Mouse (Mus musculus): ENCODE measurements at regions not wholly inside any gene's neighbourhood (a gene's known extent, or its start where the extent isn't known, plus 50 kb on each side); places are given as distances from the start of the nearest gene placed in this dataset.

DNA sequence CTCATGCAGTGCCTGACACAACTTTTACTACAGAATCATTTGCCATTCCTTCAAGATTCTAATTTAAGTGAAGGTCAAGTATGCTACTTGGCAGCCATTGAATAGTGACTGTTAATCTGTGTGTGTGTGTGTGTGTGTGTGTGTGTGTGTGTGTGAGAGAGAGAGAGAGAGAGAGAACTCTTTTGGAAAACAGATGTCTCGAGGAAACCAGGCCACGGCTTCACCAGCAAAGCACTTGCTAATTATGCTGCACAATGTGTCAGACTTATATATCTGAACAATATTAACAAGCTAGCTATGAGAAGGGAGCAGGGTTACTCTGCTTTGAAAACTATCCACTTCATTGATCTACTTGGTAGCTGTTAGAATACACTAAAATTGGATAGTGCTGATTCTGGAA lies 53.1 kb upstream of the Ralgps2 start:
- TF ChIP-seq CTCF (IDR thresholded peaks at IDR 0.05; ENCODE audit: low read depth) = no peak
- no peak for DNase-seq (ENCODE audit: low spot score)
- Histone ChIP-seq H3K27ac (replicated peaks) (no peak overlapping the region), H3K9me3 (ENCODE audit: control insufficient read depth, low read length) (no peaks in the 10 kb centered on the region), H3K9ac (ENCODE audit: low read length) (no peak overlapping the region), H3K4me1 (replicated peaks; ENCODE audit: control insufficient read depth, insufficient read depth) (no peaks in the 10 kb centered on the region), H3K36me3 (ENCODE audit: control insufficient read depth, insufficient read depth, low read length) (no peaks in the 10 kb centered on the region), H3K4me2 (replicated peaks; ENCODE audit: low read depth) (no peak overlapping the region), H3K4me3 (ENCODE audit: low read depth, low read length) (no peak overlapping the region), H3K27me3 (ENCODE audit: control insufficient read depth, insufficient read depth, low read length) (no peaks in the 10 kb centered on the region)
- 31% methylated on average over 2 of the region's 2 CpGs for WGBS
- no peak for ATAC-seq (ENCODE audit: low FRiP score, low TSS enrichment)

DNA sequence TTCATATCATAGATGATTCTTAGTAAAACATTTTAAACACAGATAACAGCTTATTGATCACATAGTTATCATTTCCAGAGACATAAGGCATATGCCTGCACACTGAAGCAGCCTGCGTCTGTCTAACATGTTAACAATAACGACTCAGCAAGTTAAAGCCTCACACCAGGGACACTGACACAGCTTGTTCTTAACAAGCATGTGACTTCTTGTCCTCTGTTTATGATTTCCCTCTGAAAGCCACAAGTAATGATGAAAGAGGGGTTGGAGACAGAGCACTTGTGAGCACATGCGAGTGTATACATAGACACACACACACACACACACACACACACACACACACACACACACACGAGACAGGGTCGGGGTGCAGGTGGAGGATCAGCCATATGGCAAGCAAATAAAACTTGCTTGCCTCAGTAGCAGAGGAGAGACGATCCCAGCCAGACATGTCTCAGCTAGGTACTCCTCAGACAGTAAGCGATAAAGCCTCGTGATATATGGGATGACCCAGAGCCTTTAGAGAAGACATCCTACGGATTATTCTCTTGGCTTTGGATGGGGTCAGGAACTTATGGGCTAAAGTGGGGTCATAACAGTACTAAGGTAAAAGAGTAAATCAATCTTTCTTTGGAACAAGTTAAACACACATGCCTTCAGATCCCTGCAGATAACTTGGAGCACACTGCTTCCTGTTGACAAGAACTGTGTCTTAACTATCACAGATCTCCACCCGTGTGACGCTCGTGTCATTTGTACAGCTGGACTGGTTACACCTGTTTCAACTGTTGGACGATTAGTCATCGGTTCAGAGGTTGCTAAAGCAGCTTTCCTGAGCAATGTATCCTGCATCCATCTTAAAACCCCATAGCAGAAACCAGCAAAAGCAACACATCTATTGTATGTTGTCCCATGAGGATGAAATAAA lies 51.4 kb upstream of the Ralgps2 start:
- Histone ChIP-seq H3K4me2 (replicated peaks; ENCODE audit: low read depth) (no peak overlapping the region), H3K27ac (replicated peaks) (peak overlapping the region; percentile 53; the same call in 1 of the 2 replicates), H3K36me3 (ENCODE audit: control insufficient read depth, insufficient read depth, low read length) (no peaks in the 10 kb centered on the region), H3K4me3 (ENCODE audit: low read depth, low read length) (no peak overlapping the region), H3K9ac (ENCODE audit: low read length) (no peak overlapping the region), H3K4me1 (replicated peaks; ENCODE audit: control insufficient read depth, insufficient read depth) (no peaks in the 10 kb centered on the region), H3K27me3 (ENCODE audit: control insufficient read depth, insufficient read depth, low read length) (no peaks in the 10 kb centered on the region), H3K9me3 (ENCODE audit: control insufficient read depth, low read length) (no peaks in the 10 kb centered on the region)
- ATAC-seq (ENCODE audit: low FRiP score, low TSS enrichment) (peak; percentile 91), DNase-seq (ENCODE audit: low spot score) (peak; percentile 79)
- 23% methylated on average over 14 of the region's 14 CpGs for WGBS
- no peak for TF ChIP-seq CTCF (IDR thresholded peaks at IDR 0.05; ENCODE audit: low read depth)
- TF ChIP-seq EP300 (optimal IDR thresholded peaks at IDR 0.05) = no peak

DNA sequence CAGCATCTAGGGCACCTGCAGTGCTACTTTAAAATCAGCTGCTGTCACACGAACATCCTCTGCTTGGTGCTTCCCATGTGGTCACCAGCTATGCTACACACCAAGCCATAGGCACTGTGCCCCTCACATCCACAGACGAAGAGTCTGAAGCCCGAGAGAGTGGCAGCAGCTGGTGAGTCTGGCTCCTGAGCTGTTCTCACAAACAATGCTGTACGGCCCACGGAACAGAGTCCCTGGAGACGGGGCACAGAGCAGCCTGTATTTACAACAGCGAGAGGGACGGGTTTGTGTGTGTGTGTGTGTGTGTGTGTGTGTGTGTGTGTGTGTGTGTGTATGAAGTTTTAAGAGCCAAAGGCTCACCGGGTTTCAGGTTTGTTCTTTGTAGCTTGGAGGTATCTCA lies 50.7 kb upstream of the Ralgps2 start:
- H3K9ac ChIP-seq (ENCODE audit: low read length) = no peak overlapping the region
- no peak for TF ChIP-seq EP300 (optimal IDR thresholded peaks at IDR 0.05)
- no peak for TF ChIP-seq CTCF (IDR thresholded peaks at IDR 0.05; ENCODE audit: low read depth)
- H3K4me3 ChIP-seq (ENCODE audit: low read depth, low read length) = no peak overlapping the region
- H3K4me2 ChIP-seq (replicated peaks; ENCODE audit: low read depth) = no peak overlapping the region
- H3K27me3 ChIP-seq (ENCODE audit: control insufficient read depth, insufficient read depth, low read length) = no peaks in the 10 kb centered on the region
- H3K4me1 ChIP-seq (replicated peaks; ENCODE audit: control insufficient read depth, insufficient read depth) = no peaks in the 10 kb centered on the region
- DNase-seq (ENCODE audit: low spot score) (peak; percentile 25), ATAC-seq (ENCODE audit: low FRiP score, low TSS enrichment) (no peak)
- no peaks in the 10 kb centered on the region for H3K36me3 ChIP-seq (ENCODE audit: control insufficient read depth, insufficient read depth, low read length)
- H3K27ac ChIP-seq (replicated peaks) = 0 out of 2 replicates have a peak overlapping the region, but pooled peaks have one; percentile 26
- H3K9me3 ChIP-seq (ENCODE audit: control insufficient read depth, low read length) = no peaks in the 10 kb centered on the region
- 18% methylated on average over 9 of the region's 9 CpGs for WGBS

DNA sequence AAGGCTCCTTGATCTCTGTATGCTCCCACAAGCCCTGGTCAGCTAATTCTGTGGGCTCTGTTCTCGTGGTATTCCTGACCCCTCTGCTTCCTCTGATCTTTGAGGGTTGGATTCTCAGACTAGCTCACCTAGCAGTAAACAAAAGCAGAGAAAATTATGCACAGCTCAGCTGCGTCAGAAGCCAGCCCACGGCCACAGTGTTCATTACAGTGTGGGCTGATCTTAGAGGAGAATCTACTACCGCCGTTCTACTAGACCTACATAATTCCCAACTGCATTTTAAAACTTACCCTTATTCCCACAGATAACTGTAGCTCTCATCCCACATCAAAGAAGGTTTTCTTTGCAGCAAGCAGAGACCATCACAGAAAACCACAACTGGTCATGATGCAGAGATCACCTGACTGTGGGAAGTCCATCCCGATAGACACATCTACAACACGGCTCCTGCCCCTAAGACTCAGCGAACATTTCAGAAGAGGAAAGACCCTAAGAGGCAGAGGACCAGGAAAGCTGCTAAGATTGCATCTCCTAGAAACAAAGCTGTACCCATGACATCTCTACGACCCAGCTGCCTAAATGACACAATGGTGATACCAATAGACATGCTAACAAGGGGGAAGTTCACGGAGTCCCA lies 49.8 kb upstream of the Ralgps2 start:
- H3K4me1 ChIP-seq (replicated peaks; ENCODE audit: control insufficient read depth, insufficient read depth) = no peaks in the 10 kb centered on the region
- TF ChIP-seq EP300 (optimal IDR thresholded peaks at IDR 0.05) (no peak), CTCF (IDR thresholded peaks at IDR 0.05; ENCODE audit: low read depth) (no peak)
- no peak overlapping the region for H3K27ac ChIP-seq (replicated peaks)
- no peaks in the 10 kb centered on the region for H3K9me3 ChIP-seq (ENCODE audit: control insufficient read depth, low read length)
- DNase-seq (ENCODE audit: low spot score) (no peak), ATAC-seq (ENCODE audit: low FRiP score, low TSS enrichment) (no peak)
- no peak overlapping the region for H3K4me3 ChIP-seq (ENCODE audit: low read depth, low read length)
- H3K36me3 ChIP-seq (ENCODE audit: control insufficient read depth, insufficient read depth, low read length) = no peaks in the 10 kb centered on the region
- WGBS = 79% methylated on average over 10 of the region's 10 CpGs
- no peaks in the 10 kb centered on the region for H3K27me3 ChIP-seq (ENCODE audit: control insufficient read depth, insufficient read depth, low read length)
- no peak overlapping the region for H3K9ac ChIP-seq (ENCODE audit: low read length)
- H3K4me2 ChIP-seq (replicated peaks; ENCODE audit: low read depth) = no peak overlapping the region

Measured in stomach, postnatal 0 days (tissue).